Mouse (Mus musculus) testis, adult 2 months (tissue): Measurements from ENCODE around the gene Cilp.

Experiments
- CTCF ChIP-seq: fragments of 200-500 bp; IDR thresholded peaks from 2 replicates; pipeline ENCODE4 v1.5.1; 2012; ENCODE audit warnings: low read depth, mild to moderate bottlenecking, inconsistent platforms, low read length, moderate library complexity; ENCODE audit not compliant: control insufficient read depth, insufficient read depth, insufficient replicate concordance
- POLR2A ChIP-seq: fragments of 200-500 bp; IDR thresholded peaks from 2 replicates; pipeline ENCODE4 v1.6.1; 2012; ENCODE audit warnings: low read depth, mild to moderate bottlenecking, inconsistent platforms, low read length, moderate library complexity; ENCODE audit not compliant: control insufficient read depth

DNA sequence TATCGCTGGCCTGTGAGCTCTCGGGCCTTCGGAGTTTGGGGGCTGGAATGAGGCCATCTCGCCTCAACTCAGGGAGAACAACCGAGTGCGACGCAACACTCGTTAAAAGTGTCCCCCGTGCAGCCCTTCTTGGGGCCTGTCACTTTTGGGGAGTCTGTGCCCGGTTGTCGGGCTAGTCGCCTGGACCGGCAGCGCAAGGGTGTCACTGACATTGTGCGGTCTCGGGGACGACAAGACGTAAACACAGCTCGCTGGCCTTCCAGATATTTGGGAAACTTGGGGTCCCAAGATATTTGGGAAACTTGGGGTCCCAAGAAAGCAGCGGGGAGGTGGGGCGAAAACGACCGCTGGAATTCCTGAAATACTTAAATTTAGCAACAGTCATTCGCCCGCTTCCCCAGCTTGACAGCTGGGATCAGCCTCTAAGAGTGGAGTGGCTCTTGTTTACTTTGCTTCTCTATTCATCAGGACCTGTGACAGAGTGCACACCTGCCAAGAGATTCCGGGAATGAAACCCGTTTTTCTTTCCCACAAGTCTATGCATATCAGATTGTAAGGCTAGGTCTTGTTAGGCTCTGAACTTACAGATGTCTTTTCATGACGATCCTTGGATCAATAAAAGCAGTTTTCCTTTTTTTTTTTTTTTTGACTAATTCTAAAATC lies 29.9 kb downstream of the Cilp start:
- TF ChIP-seq CTCF (no peak), POLR2A (no peak; the same call in 1 of the 2 replicates)
